Mouse (Mus musculus) limb, embryonic 11.5 days (tissue): Measurements from ENCODE around the gene Spred3. TPM values are rescaled to one million over a fixed set of nuclear protein-coding genes. Genes with fewer than 3 reads are reported as not detected.
A peak's percentile ranks its signal among the peaks of the same experiment; 100 is the strongest.
"Not testable (repeated sequence)": the region's sequence is repeated elsewhere in the genome, so short reads cannot be mapped to it uniquely, and the experiment has no call there.

Source experiments
- ATAC-seq: fragments of 200-750 bp; cut with Nextera tagmentation; 2 replicates; pipeline ENCODE4 v1.8.0; 2017; ENCODE audit warnings: low read depth; ENCODE audit not compliant: insufficient number of reproducible peaks, low FRiP score, low TSS enrichment
- DNase-seq: peaks from one replicate; pipeline ENCODE4 v3.0.0-alpha.2; 2015; ENCODE audit warnings: low spot score
- H3K27ac ChIP-seq: fragments of 300-500 bp; sonication (generic); replicated peaks from 2 replicates; pipeline ENCODE4 v1.5.1; 2014; ENCODE audit warnings: low read depth, mild to moderate bottlenecking, low read length
- H3K27me3 ChIP-seq: fragments of 300-500 bp; sonication (generic); 2 replicates; pipeline ENCODE4 v1.6.1; 2014; ENCODE audit warnings: mild to moderate bottlenecking, low read length, mixed read lengths; ENCODE audit not compliant: control insufficient read depth, insufficient read depth
- H3K36me3 ChIP-seq: fragments of 300-500 bp; sonication (generic); 2 replicates; pipeline ENCODE4 v1.6.1; 2014; ENCODE audit warnings: mild to moderate bottlenecking, low read length, moderate library complexity, mixed read lengths; ENCODE audit not compliant: control insufficient read depth, insufficient read depth
- H3K4me1 ChIP-seq: fragments of 300-500 bp; sonication (generic); 2 replicates; pipeline ENCODE4 v1.6.1; 2014; ENCODE audit warnings: low read length, mixed read lengths; ENCODE audit not compliant: control insufficient read depth, insufficient read depth
- H3K4me2 ChIP-seq: fragments of 300-500 bp; sonication (generic); 2 replicates; pipeline ENCODE4 v1.6.1; 2014; ENCODE audit warnings: low read depth, mild to moderate bottlenecking, moderate library complexity; ENCODE audit not compliant: severe bottlenecking
- H3K4me3 ChIP-seq: fragments of 300-500 bp; sonication (generic); 2 replicates; pipeline ENCODE4 v1.5.1; 2014; ENCODE audit warnings: low read depth, low read length
- H3K9ac ChIP-seq: fragments of 300-500 bp; sonication (generic); 2 replicates; pipeline ENCODE4 v1.6.1; 2014; ENCODE audit warnings: mild to moderate bottlenecking, low read length
- H3K9me3 ChIP-seq: fragments of 300-500 bp; sonication (generic); 2 replicates; pipeline ENCODE4 v1.6.1; 2016; ENCODE audit warnings: low read length; ENCODE audit not compliant: control insufficient read depth
- WGBS: fragments of 180-500 bp; shearing (Covaris S2); extraction: QIAGEN DNeasy Blood & Tissue Kit; methylation state at CpG from one replicate; pipeline ENCODE4 v1.1.7; 2014; 5-methylcytosine and 5-hydroxymethylcytosine counted together
- polyA plus RNA-seq: library from polyadenylated mRNA; unstranded; fragments of >200 nt; fragmentation: Nextera tagmentation; extraction: Ambion mirVana; gene quantifications from 2 replicates; pipeline ENCODE4 v1.2.1, GENCODE M21; 2014

The Spred3 gene
- 4.7 and 5.1 TPM in 2 replicates for polyA plus RNA-seq

GRCm38 (mm10) chr7:29170066-29170754 is at the start of gene Spred3, which contains the start of gene Ggn:
TSS of gene Spred3 (minus strand) at chr7:29170411.
TSS of gene Ggn (plus strand) at chr7:29170210.
- peaks cover 11% of the 10 kb centered on the region for H3K36me3 ChIP-seq
- no peak within 1 kb of the TSS for H3K27ac ChIP-seq
- H3K27me3 ChIP-seq: peaks cover 41% of the 10 kb centered on the region
- H3K9ac ChIP-seq: peak within 1 kb of the TSS; percentile 56
- H3K9me3 ChIP-seq: no peaks in the 10 kb centered on the region; the same call in 1 of the 2 replicates
- H3K4me2 ChIP-seq: peak within 1 kb of the TSS; percentile 50
- ATAC-seq (peak; percentile 48), DNase-seq (peak; percentile 70)
- H3K4me1 ChIP-seq: peaks cover 12% of the 10 kb centered on the region
- 2% methylated on average over 30 of the region's 30 CpGs for WGBS
- H3K4me3 ChIP-seq: peak within 1 kb of the TSS; percentile 61

GRCm38 (mm10) chr7:29214846-29215245 is 44.6 kb upstream of the Spred3 start:
- Histone ChIP-seq H3K4me1 (no peaks in the 10 kb centered on the region), H3K27me3 (peaks cover 3% of the 10 kb centered on the region; the same call in 1 of the 2 replicates), H3K4me3 (no peak overlapping the region), H3K27ac (no peak overlapping the region), H3K9ac (no peak overlapping the region), H3K4me2 (no peak overlapping the region), H3K36me3 (no peaks in the 10 kb centered on the region), H3K9me3 (no peaks in the 10 kb centered on the region)
- no peak for ATAC-seq
- WGBS: 44% methylated on average over 15 of the region's 15 CpGs
- no peak for DNase-seq

GRCm38 (mm10) chr7:29214236-29214635 is 44.0 kb upstream of the Spred3 start:
- no peaks in the 10 kb centered on the region for H3K9me3 ChIP-seq
- H3K4me2 ChIP-seq: no peak overlapping the region; the same call in 1 of the 2 replicates
- no peaks in the 10 kb centered on the region for H3K4me1 ChIP-seq
- H3K27me3 ChIP-seq: peaks cover 3% of the 10 kb centered on the region; the same call in 1 of the 2 replicates
- no peak overlapping the region for H3K4me3 ChIP-seq
- H3K9ac ChIP-seq: no peak overlapping the region
- no peaks in the 10 kb centered on the region for H3K36me3 ChIP-seq
- DNase-seq (no peak), ATAC-seq (no peak)
- no peak overlapping the region for H3K27ac ChIP-seq
- WGBS: 72% methylated on average over 2 of the region's 2 CpGs

- Histone ChIP-seq H3K9ac (no peak within 1 kb of the TSS), H3K36me3 (no peaks in the 10 kb centered on the region), H3K4me2 (peak within 1 kb of the TSS; percentile 33), H3K27ac (no peak within 1 kb of the TSS), H3K27me3 (peaks cover 3% of the 10 kb centered on the region; the same call in 1 of the 2 replicates), H3K4me1 (no peaks in the 10 kb centered on the region), H3K4me3 (no peak within 1 kb of the TSS), H3K9me3 (no peaks in the 10 kb centered on the region)
- WGBS: 3% methylated on average over 20 of the region's 20 CpGs
- DNase-seq (peak; percentile 72), ATAC-seq (peak; percentile 70)
Observed at GRCm38 (mm10) chr7:29213675-29214082, 43.5 kb upstream of the Spred3 start, which contains the start of gene Catsperg1. TSS of gene Catsperg1 (minus strand) at chr7:29214035.

- WGBS: 14% methylated on average over 40 of the region's 40 CpGs
- not testable (repeated sequence) for H3K4me1 ChIP-seq, H3K4me3 ChIP-seq, ATAC-seq, H3K27me3 ChIP-seq, H3K36me3 ChIP-seq, H3K27ac ChIP-seq, H3K9me3 ChIP-seq, H3K9ac ChIP-seq
- peak; percentile 25 for DNase-seq
- peak overlapping the region; percentile 33 for H3K4me2 ChIP-seq
Observed at GRCm38 (mm10) chr7:29212775-29213560, 42.8 kb upstream of the Spred3 start.

GRCm38 (mm10) chr7:29212199-29212765 is 42.1 kb upstream of the Spred3 start:
- no peak overlapping the region for H3K27ac ChIP-seq
- peak; percentile 38 for DNase-seq
- H3K4me3 ChIP-seq: no peak overlapping the region; the same call in 1 of the 2 replicates

GRCm38 (mm10) chr7:29211415-29212198 is 41.4 kb upstream of the Spred3 start:
- Histone ChIP-seq H3K4me1 (no peaks in the 10 kb centered on the region), H3K4me3 (peak overlapping the region; percentile 3), H3K9me3 (no peaks in the 10 kb centered on the region), H3K4me2 (peak overlapping the region; percentile 37; the same call in 1 of the 2 replicates), H3K9ac (no peak overlapping the region), H3K27ac (no peak overlapping the region), H3K27me3 (peaks cover 3% of the 10 kb centered on the region; the same call in 1 of the 2 replicates), H3K36me3 (no peaks in the 10 kb centered on the region)
- peak; percentile 60; the same call in 1 of the 2 replicates for ATAC-seq
- 3% methylated on average over 34 of the region's 34 CpGs for WGBS
- DNase-seq: peak; percentile 78

More at GRCm38 (mm10) chr7:29212199-29212765, 42.1 kb upstream of the Spred3 start:
- no peak overlapping the region for H3K9ac ChIP-seq
- WGBS: 13% methylated on average over 26 of the region's 26 CpGs
- H3K36me3 ChIP-seq: no peaks in the 10 kb centered on the region
- H3K4me2 ChIP-seq: no peak overlapping the region
- peaks cover 3% of the 10 kb centered on the region; the same call in 1 of the 2 replicates for H3K27me3 ChIP-seq
- no peaks in the 10 kb centered on the region for H3K9me3 ChIP-seq
- ATAC-seq: no peak
- no peaks in the 10 kb centered on the region for H3K4me1 ChIP-seq
